Mouse (Mus musculus): ENCODE measurements around the gene Tmem248.
A peak's percentile ranks its signal among the peaks of the same experiment; 100 is the strongest.
"Not testable (repeated sequence)": the region's sequence is repeated elsewhere in the genome, so short reads cannot be mapped to it uniquely, and the experiment has no call there.

The Tmem248 gene

DNA sequence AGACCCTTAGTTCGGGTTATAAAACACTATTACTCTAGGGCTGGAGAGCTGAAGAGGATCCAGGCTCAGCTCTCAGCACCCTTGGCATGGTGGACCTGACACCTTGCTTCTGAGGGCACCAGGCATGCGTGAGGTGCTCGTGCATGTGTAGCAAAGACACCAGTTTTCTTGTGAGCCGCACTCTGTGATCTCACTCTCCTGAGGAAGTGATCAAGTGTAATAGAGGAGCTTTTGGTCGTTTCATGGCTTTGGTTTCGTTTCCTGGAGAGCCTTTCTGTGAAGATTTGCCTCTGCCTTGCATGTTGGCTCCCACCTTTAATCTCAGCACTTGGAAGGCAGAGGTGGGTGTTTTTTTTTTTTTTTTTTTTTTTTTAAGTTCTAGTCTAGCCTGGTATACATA lies 12.3 kb upstream of the Tmem248 start:
- DNase-seq = no peak

- no peak for DNase-seq
Observed at GRCm38 (mm10) chr5:130205441-130206023, 11.3 kb upstream of the Tmem248 start.

DNA sequence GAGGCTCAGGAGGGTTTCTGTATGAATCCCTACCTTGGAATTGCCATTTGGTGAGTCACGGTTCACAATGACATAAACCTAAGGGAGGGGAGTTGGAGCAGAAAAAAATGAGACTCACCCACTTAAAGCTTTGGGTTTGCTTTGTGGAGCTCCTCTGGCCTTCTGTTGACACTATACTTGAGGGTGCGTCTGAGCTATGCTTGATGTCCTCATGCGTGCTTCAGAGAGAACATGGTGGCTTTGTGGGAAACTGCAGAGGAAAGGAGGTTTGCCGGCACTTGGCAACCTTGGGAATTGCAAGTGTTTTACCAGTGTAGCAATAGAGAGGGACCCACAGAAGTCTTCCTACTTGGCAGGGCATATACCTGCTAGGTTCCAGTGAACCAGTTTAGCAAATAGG lies 9.6 kb upstream of the Tmem248 start:
- no peak for DNase-seq

DNA sequence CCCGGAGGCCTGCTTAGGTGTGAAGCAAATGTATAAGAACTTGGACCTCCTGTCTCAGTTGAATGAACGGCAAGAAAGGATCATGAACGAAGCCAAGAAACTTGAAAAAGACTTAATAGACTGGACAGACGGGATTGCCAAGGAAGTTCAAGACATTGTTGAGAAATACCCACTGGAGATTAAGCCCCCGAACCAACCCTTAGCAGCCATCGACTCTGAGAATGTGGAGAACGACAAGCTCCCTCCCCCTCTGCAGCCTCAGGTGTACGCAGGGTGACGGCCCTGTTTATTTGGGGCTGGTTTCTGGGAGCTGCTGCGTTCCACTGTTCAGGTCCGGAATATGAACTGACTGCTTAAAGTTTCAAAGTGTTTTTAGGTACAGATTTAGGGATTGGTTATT lies 3.9 kb upstream of the Tmem248 start:
- no peak for DNase-seq

- DNase-seq = no peak
Observed at GRCm38 (mm10) chr5:130217406-130217805, 525 bp downstream of the Tmem248 start.

- DNase-seq = no peak
Observed at GRCm38 (mm10) chr5:130218336-130218735, 1.5 kb downstream of the Tmem248 start.

DNA sequence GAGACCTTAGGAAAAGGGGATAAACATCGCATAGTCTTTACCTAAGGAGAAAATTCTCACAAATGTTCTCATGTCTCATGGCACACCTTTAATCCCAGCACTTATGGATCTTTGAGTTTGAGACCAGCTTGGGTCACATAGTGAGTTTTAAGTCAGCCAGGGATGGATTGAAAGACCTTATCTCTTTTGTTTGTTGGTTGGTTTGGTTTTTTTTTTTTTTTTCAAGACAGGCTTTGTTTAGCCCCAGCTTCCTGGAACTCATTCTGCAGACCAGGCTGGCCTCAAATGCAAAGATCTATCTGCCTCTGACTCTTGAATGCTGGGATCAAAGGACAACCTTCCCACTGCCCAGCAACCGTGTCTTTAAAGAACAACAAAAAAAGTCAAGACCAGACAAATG lies 4.4 kb downstream of the Tmem248 start:
- DNase-seq = no peak

- DNase-seq = no peak
Observed at GRCm38 (mm10) chr5:130221760-130222145, 4.9 kb downstream of the Tmem248 start.

DNA sequence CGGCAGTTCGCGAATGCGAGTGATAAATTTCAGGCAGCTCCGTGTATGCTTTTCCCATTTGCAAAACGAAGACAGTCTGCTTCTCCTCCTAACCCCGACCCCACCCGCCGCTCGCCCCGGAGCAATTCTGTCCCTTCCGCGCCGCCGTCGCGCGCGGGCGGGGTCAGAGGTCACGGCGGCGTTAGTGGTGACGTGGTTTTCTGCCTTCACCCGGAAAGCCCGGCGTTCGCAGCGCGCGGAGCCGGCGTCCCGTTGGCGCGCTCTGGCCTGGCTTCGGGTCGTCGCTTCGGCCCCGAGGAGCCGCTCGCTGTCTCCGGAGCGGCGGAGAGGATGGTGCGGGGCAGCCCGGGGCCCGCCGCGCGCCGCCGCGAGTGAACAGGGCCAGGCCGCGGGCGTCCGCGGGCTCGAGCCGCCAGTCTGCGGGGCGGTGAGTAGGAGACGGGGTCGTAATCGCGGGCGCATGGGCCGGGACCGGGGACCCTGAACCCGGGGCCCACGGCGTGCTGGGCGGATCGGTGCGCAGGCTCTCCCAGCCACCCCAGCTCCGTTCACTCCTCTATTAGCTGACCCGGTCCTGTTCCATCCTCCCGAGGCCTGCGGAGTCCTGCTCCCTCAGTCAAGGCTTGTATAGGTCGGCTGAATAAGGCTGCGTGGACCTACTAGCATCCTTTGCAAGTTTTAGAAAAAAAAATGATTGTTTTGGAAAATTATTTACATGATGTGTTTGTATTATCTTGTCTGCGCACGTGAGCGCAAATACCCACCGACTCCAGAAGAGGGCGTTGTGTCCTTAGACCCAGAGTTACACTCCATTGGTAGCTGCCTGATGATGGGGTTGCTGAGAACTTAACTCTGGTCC lies 5.5 kb downstream of the Tmem248 start:
- peak; percentile 93 for DNase-seq

- no peak for DNase-seq
Observed at GRCm38 (mm10) chr5:130226790-130227189, 9.9 kb downstream of the Tmem248 start.

- no peak for DNase-seq
Observed at GRCm38 (mm10) chr5:130228120-130228519, 11.2 kb downstream of the Tmem248 start.

DNA sequence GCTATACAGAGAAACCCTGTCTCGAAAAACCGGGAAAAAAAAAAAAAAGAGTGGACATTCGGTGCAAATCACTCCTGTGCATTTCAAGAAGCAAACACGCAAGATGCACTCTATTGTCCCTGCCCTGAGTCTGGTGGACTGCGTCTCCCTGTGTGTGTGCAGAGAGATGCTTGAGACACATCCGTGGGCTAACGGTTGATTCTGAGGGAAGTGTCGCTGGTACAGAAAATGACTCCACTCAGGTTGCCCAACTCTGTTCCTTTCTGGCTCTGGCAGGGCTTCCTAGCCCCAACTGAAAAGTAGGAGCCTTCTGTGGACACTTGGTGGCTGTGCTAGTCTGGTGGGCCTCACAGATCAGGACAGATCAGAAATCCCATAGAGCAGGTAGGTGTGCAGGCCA lies 19.4 kb downstream of the Tmem248 start:
- DNase-seq = no peak

GRCm38 (mm10) chr5:130239236-130239635 lies 22.4 kb downstream of the Tmem248 start:
- no peak for DNase-seq

GRCm38 (mm10) chr5:130239856-130240255 lies 23.0 kb downstream of the Tmem248 start:
- no peak for DNase-seq

DNA sequence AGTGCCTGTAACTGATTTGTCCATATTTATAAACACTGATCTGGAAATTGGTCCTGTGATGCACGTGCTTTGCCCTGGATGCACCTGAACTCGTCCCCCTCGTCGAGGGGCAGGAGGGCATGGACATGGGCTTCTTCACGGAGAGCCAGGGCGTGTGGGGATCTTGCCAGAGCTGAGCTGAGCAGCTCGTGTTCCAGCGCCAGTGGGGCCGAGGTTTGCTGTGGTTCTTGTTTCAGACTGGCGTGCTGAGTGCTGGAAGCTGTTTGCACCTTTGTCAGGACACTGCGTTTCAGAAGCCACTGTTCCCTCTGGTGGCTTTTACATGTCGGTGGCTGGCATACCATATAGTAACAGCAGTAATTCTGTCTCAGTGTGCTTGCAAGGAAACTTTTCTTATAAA lies 24.5 kb downstream of the Tmem248 start:
- no peak for DNase-seq

GRCm38 (mm10) chr5:130247823-130248222 lies 30.9 kb downstream of the Tmem248 start:
- no peak for DNase-seq

DNA sequence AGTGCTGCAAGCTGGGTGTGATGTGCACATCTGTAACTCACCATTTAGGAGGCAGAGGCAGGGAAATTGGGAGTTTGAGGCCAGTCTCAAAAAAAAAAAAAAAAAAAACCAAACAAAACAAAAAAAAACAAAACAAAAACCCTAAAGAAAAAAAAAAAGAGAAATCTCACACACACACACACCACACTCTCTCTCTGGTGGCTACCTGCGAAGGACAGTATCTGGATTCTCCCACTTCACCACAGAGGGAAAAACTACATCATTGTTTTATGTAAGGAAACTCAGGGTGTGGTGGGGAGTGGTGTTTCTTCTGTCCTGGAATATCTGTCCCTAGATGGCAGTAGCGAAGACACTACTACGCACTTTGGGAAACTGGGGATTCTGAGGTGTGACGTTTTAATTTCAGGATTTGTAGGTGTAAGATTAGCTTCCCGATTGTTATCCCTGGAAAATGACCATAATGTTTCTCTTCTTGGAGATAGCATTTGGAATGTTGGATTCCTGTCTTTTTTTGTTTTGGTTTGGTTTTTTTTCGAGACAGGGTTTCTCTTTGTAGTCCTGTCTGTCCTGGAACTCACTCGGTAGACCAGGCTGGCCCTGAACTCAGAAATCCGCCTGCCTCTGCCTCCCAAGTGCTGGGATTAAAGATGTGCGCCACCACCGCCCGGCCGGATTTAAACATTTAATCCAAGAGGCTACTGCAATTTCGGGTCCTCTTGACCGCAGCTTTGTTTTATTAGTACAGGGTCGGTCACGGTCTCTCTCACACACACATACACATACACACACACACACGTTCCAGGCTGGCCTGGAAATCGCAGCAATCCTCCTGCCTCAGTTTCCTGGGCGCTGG lies 37.5 kb downstream of the Tmem248 start:
- no peak for DNase-seq

DNA sequence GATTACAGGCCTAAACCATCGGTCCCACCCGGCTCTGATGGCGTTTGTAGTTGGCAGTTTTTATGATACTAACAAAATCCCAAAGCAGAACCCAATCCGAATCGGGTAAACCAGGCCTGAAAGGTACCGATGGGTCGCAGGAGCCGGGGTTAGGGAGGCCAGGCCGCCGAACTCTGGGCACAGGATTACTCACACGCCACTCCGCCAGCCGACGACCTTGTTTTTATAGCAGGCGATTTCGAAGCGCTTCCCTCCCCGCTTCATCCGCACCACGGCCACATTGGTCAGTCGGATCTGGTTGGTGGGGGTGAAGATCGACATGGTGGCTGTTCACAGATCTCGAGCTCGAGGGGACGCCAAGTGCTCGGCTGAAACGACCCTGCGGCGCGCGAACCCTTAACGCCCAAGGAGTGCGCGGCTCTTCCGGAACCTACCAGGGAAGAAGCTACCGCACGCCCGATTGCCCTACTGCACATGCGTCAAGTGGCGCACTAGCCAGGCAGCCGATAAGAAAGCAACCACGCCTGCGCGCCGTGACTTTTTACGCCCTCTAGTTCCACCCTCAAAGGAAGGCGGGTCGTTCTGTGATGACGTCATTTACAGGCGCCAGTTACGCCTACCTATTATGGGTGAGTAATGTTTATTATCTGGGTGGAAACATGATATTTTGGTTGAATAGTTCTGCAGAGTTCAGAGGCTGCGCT lies 38.3 kb downstream of the Tmem248 start, which contains the start of the genes Sbds and Tyw1:
TSS of gene Sbds (minus strand) at position 514 of the 704 bp plus-strand sequence.
TSS of gene Tyw1 (plus strand) at position 603 of the 704 bp plus-strand sequence.
- peak; percentile 96 for DNase-seq

- DNase-seq = not testable (repeated sequence)
Observed at GRCm38 (mm10) chr5:130255799-130256525, 39.1 kb downstream of the Tmem248 start.

DNA sequence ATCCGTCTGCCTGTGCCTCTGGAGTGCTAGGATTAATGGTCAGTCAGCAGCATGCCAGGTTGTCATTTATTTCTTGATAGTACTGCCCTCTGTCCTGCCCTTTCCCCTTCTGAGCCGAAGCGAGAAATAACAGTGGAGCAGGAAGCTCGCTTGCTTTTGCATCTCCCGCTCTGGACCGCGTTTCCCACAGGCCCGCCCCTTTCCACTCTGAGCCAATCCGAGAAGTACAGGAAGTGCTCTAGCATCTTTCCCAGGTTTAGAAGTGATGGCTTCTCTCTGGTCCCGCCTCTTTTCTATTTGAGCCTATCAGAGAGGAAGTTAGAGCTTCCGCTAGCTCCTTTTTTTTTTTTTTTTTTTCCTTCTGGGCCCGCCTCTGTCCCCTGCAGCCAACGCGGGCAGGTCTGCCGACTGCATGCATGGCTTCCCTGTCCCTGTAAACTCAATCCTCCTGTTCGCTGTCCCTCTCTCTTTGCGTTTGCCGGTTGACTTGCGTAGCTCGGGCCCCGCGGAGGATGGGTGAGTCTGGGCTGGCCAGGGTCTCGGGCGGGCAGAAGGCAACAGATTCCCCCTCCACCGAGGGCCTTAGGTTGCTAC lies 39.9 kb downstream of the Tmem248 start:
- DNase-seq = peak; percentile 90

DNA sequence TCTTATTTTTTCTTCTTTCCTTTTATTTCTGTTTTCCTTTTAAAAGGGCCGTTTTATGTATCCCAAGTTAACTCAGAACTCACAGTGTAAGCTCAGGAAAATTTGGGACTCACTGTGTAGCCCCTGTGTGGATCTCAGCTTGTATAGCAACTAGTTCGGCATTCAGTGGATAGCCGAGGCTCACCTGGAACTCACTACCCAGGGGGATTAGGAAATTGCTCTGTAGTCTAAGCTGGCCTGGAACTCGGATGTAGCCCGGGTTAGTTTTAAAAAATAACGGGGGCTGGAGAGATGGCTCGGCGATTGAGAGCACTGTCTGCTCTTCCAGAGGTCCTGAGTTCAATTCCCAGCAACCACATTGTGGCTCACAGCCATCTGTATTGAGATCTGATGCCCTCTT lies 40.4 kb downstream of the Tmem248 start:
- peak; percentile 25 for DNase-seq

DNA sequence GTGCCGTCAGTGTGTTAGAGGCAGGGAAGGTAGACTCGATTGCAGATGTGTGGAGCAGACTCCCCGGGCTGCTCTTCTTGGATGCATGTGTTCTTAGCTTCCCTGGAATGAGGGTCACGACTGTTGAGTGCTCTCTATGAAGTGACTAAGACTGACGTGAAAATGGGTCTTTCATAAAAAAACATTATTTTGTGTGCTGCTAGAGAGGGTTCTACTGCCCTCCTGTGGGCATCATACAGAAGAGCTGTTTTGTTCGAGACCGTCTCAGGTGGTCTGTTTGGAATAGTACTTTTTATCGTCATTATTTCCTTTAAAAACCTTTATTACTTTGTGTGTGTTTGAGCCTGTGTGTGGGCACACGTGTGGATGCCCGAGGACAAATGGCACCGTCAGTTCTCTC lies 46.6 kb downstream of the Tmem248 start:
- DNase-seq = no peak
